Mouse (Mus musculus) embryonic fibroblast, embryonic 13.5 days (primary cell): ENCODE measurements around the gene Carnmt1.

ENCODE experiments used
- CTCF ChIP-seq: IDR thresholded peaks from 2 replicates; pipeline ENCODE4 v1.5.1; 2011; ENCODE audit warnings: mild to moderate bottlenecking, control low read depth, low read length, moderate library complexity, borderline replicate concordance; ENCODE audit not compliant: insufficient read depth
- POLR2A ChIP-seq: IDR thresholded peaks from 2 replicates; pipeline ENCODE4 v1.6.1; 2011; ENCODE audit warnings: low read depth, mild to moderate bottlenecking, control low read depth, low read length, moderate library complexity

DNA sequence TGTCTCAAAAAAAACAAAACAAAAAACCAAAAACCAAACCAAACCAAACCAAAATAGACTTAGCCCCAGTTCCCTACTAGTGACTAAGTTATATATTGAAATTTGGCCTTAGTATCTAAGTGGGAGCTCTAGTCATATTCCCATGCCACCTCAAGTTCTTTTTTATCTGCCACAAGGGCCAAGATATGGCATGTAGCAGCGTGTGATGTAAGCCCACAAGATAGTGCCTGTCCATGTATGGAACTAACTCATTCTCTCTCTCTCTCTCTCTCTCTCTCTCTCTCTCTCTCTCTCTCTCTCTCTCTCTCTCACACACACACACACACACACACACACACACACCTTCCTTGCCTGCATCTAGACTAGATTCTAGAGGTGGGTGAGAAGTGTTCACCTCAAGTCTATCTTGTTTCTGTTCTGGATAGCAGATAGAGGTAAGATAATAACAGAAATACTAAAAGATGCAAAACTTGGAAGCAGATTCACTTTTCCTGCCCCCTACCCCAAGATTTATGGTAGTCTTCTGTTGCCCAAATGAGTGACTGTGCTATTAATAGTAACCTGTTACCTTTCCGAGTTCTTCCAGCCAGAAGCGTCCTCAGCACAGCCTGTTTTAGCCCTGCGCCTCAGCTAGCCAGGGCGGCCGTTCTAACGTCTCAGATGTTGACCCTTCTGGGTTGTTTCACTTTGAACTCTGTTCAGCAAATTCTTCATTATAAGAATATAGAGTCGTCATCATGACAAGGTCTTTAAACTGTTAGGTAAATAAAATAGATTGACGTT is 22.6 kb upstream of the Carnmt1 start:
- TF ChIP-seq CTCF, result no peak
- TF ChIP-seq POLR2A, result no peak
